Mouse (Mus musculus) liver, embryonic 14.5 days (tissue): ENCODE measurements around the gene Scn8a.

Experiments used
- CTCF ChIP-seq: IDR thresholded peaks from 2 replicates; pipeline ENCODE4 v1.5.1; 2016; ENCODE audit warnings: antibody characterized with exemption, low read depth, control low read depth
- EP300 ChIP-seq: IDR thresholded peaks from 2 replicates; pipeline ENCODE4 v1.6.1; 2016; ENCODE audit warnings: antibody characterized with exemption, low read depth

DNA sequence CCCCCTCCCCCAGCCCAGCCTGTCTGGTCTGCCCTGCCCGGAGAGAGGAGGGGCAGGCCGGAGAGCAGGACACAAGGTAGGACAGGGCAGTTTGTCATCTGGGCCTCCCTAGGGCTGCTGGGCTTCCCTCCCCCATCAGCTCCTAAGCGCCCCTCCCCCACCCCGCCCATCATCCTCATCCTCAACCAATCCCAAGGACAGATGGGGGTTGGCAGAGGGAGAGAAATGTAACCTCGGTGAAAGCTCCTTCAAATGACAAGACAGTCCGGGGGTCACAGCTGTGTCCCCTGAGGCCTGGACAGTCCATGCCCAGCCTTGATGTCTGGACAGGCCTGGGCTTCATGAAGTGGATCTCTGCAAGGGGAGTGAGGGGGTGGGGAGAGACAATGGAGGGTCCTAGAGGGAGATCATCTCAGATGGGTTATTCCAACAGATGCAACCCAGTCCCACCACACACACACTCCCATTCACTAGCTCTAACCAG is 196.7 kb downstream of the Scn8a start:
- TF ChIP-seq CTCF = no peak
- TF ChIP-seq EP300 = no peak
